Mouse (Mus musculus): ENCODE measurements at regions not wholly inside any gene's neighbourhood (a gene's known extent, or its start where the extent isn't known, plus 50 kb on each side); places are given as distances from the start of the nearest gene placed in this dataset.

GRCm38 (mm10) chr7:77303935-77304334 is 1074.2 kb downstream of the Agbl1 start:
- Histone ChIP-seq H3K36me3 (ENCODE audit: insufficient read depth, low read length) (no peaks in the 10 kb centered on the region), H3K4me2 (ENCODE audit: low read depth, low read length, poor library complexity, severe bottlenecking) (peak overlapping the region; percentile 29; the same call in 1 of the 2 replicates), H3K27ac (ENCODE audit: low read depth, low read length) (no peak overlapping the region), H3K9ac (replicated peaks; ENCODE audit: low read length, poor library complexity, severe bottlenecking) (no peak overlapping the region), H3K4me1 (ENCODE audit: insufficient read depth, low read length) (no peaks in the 10 kb centered on the region), H3K27me3 (ENCODE audit: insufficient read depth, low read length) (no peaks in the 10 kb centered on the region), H3K9me3 (ENCODE audit: low read length) (no peaks in the 10 kb centered on the region), H3K4me3 (ENCODE audit: low read depth, low read length) (no peak overlapping the region)
- no peak for TF ChIP-seq CTCF (IDR thresholded peaks at IDR 0.05)
- ATAC-seq (ENCODE audit: low FRiP score): no peak
- 14% methylated on average over 8 of the region's 11 CpGs for WGBS
- no peak for DNase-seq (ENCODE audit: low spot score)

GRCm38 (mm10) chr7:77305471-77305870 is 1075.8 kb downstream of the Agbl1 start:
- 72% methylated on average over 3 of the region's 3 CpGs for WGBS
- DNase-seq (ENCODE audit: low spot score) (no peak), ATAC-seq (ENCODE audit: low FRiP score) (no peak)
- H3K4me2 ChIP-seq (ENCODE audit: low read depth, low read length, poor library complexity, severe bottlenecking): no peak overlapping the region
- no peak overlapping the region for H3K4me3 ChIP-seq (ENCODE audit: low read depth, low read length)
- TF ChIP-seq CTCF (IDR thresholded peaks at IDR 0.05): no peak
- H3K27ac ChIP-seq (ENCODE audit: low read depth, low read length): no peak overlapping the region
- H3K9me3 ChIP-seq (ENCODE audit: low read length): no peaks in the 10 kb centered on the region
- H3K36me3 ChIP-seq (ENCODE audit: insufficient read depth, low read length): no peaks in the 10 kb centered on the region
- H3K4me1 ChIP-seq (ENCODE audit: insufficient read depth, low read length): no peaks in the 10 kb centered on the region
- H3K9ac ChIP-seq (replicated peaks; ENCODE audit: low read length, poor library complexity, severe bottlenecking): no peak overlapping the region
- no peaks in the 10 kb centered on the region for H3K27me3 ChIP-seq (ENCODE audit: insufficient read depth, low read length)

- no peak for ATAC-seq (ENCODE audit: low FRiP score)
- no peaks in the 10 kb centered on the region for H3K27me3 ChIP-seq (ENCODE audit: insufficient read depth, low read length)
- no peak for DNase-seq (ENCODE audit: low spot score)
- no peak overlapping the region for H3K4me3 ChIP-seq (ENCODE audit: low read depth, low read length)
- no peak for TF ChIP-seq CTCF (IDR thresholded peaks at IDR 0.05)
- no peaks in the 10 kb centered on the region for H3K4me1 ChIP-seq (ENCODE audit: insufficient read depth, low read length)
- H3K9ac ChIP-seq (replicated peaks; ENCODE audit: low read length, poor library complexity, severe bottlenecking): no peak overlapping the region
- H3K4me2 ChIP-seq (ENCODE audit: low read depth, low read length, poor library complexity, severe bottlenecking): no peak overlapping the region
- WGBS: 81% methylated on average over 2 of the region's 2 CpGs
- no peaks in the 10 kb centered on the region for H3K9me3 ChIP-seq (ENCODE audit: low read length)
- no peak overlapping the region for H3K27ac ChIP-seq (ENCODE audit: low read depth, low read length)
- no peaks in the 10 kb centered on the region for H3K36me3 ChIP-seq (ENCODE audit: insufficient read depth, low read length)
Measured at GRCm38 (mm10) chr7:77311661-77312060, 1082.0 kb downstream of the Agbl1 start.

- TF ChIP-seq CTCF (IDR thresholded peaks at IDR 0.05): no peak
- ATAC-seq (ENCODE audit: low FRiP score) (no peak), DNase-seq (ENCODE audit: low spot score) (no peak)
- Histone ChIP-seq H3K27me3 (ENCODE audit: insufficient read depth, low read length) (no peaks in the 10 kb centered on the region), H3K27ac (ENCODE audit: low read depth, low read length) (no peak overlapping the region), H3K9me3 (ENCODE audit: low read length) (no peaks in the 10 kb centered on the region), H3K36me3 (ENCODE audit: insufficient read depth, low read length) (no peaks in the 10 kb centered on the region), H3K9ac (replicated peaks; ENCODE audit: low read length, poor library complexity, severe bottlenecking) (no peak overlapping the region), H3K4me2 (ENCODE audit: low read depth, low read length, poor library complexity, severe bottlenecking) (no peak overlapping the region), H3K4me3 (ENCODE audit: low read depth, low read length) (no peak overlapping the region), H3K4me1 (ENCODE audit: insufficient read depth, low read length) (no peaks in the 10 kb centered on the region)
- WGBS: 75% methylated on average over 2 of the region's 2 CpGs
Measured at GRCm38 (mm10) chr7:77325140-77325539, 1095.5 kb downstream of the Agbl1 start.

GRCm38 (mm10) chr7:77326836-77327235 is 1097.1 kb downstream of the Agbl1 start:
- no peak overlapping the region for H3K4me2 ChIP-seq (ENCODE audit: low read depth, low read length, poor library complexity, severe bottlenecking)
- no peaks in the 10 kb centered on the region for H3K27me3 ChIP-seq (ENCODE audit: insufficient read depth, low read length)
- no peak overlapping the region for H3K27ac ChIP-seq (ENCODE audit: low read depth, low read length)
- DNase-seq (ENCODE audit: low spot score): no peak
- no peaks in the 10 kb centered on the region for H3K4me1 ChIP-seq (ENCODE audit: insufficient read depth, low read length)
- TF ChIP-seq CTCF (IDR thresholded peaks at IDR 0.05): no peak
- H3K4me3 ChIP-seq (ENCODE audit: low read depth, low read length): no peak overlapping the region
- no peak overlapping the region for H3K9ac ChIP-seq (replicated peaks; ENCODE audit: low read length, poor library complexity, severe bottlenecking)
- WGBS: 92% methylated on average over 3 of the region's 3 CpGs
- no peaks in the 10 kb centered on the region for H3K9me3 ChIP-seq (ENCODE audit: low read length)
- no peaks in the 10 kb centered on the region for H3K36me3 ChIP-seq (ENCODE audit: insufficient read depth, low read length)
- ATAC-seq (ENCODE audit: low FRiP score): no peak

GRCm38 (mm10) chr7:77327516-77327915 is 1097.8 kb downstream of the Agbl1 start:
- Histone ChIP-seq H3K9ac (replicated peaks; ENCODE audit: low read length, poor library complexity, severe bottlenecking) (no peak overlapping the region), H3K4me2 (ENCODE audit: low read depth, low read length, poor library complexity, severe bottlenecking) (no peak overlapping the region), H3K27ac (ENCODE audit: low read depth, low read length) (no peak overlapping the region), H3K27me3 (ENCODE audit: insufficient read depth, low read length) (no peaks in the 10 kb centered on the region), H3K4me3 (ENCODE audit: low read depth, low read length) (no peak overlapping the region), H3K4me1 (ENCODE audit: insufficient read depth, low read length) (no peaks in the 10 kb centered on the region), H3K36me3 (ENCODE audit: insufficient read depth, low read length) (no peaks in the 10 kb centered on the region), H3K9me3 (ENCODE audit: low read length) (no peaks in the 10 kb centered on the region)
- ATAC-seq (ENCODE audit: low FRiP score) (no peak), DNase-seq (ENCODE audit: low spot score) (no peak)
- no peak for TF ChIP-seq CTCF (IDR thresholded peaks at IDR 0.05)
- WGBS: 68% methylated on average over 2 of the region's 2 CpGs

Data from midbrain, postnatal 0 days (tissue).